Mouse (Mus musculus) gonadal fat pad, adult 2 months (tissue): ENCODE results near the gene Abhd17c. TPM values are rescaled to one million over a fixed set of nuclear protein-coding genes. Genes with fewer than 3 reads are reported as not detected.
"Not testable (repeated sequence)": the region's sequence is repeated elsewhere in the genome, so short reads cannot be mapped to it uniquely, and the experiment has no call there.

Experiments used
- DNase-seq: peaks from one replicate; pipeline ENCODE4 v3.0.0-alpha.2; 2012; ENCODE audit warnings: low read depth
- polyA plus RNA-seq: library from polyadenylated mRNA; depleted of rRNA; stranded (reverse); fragments of >200 nt; gene quantifications from 2 replicates; pipeline ENCODE4 v1.2.3, GENCODE M21; 2012; rRNA removed

Gene Abhd17c
- polyA plus RNA-seq, result 35.4 and 42.2 TPM in 2 replicates

DNA sequence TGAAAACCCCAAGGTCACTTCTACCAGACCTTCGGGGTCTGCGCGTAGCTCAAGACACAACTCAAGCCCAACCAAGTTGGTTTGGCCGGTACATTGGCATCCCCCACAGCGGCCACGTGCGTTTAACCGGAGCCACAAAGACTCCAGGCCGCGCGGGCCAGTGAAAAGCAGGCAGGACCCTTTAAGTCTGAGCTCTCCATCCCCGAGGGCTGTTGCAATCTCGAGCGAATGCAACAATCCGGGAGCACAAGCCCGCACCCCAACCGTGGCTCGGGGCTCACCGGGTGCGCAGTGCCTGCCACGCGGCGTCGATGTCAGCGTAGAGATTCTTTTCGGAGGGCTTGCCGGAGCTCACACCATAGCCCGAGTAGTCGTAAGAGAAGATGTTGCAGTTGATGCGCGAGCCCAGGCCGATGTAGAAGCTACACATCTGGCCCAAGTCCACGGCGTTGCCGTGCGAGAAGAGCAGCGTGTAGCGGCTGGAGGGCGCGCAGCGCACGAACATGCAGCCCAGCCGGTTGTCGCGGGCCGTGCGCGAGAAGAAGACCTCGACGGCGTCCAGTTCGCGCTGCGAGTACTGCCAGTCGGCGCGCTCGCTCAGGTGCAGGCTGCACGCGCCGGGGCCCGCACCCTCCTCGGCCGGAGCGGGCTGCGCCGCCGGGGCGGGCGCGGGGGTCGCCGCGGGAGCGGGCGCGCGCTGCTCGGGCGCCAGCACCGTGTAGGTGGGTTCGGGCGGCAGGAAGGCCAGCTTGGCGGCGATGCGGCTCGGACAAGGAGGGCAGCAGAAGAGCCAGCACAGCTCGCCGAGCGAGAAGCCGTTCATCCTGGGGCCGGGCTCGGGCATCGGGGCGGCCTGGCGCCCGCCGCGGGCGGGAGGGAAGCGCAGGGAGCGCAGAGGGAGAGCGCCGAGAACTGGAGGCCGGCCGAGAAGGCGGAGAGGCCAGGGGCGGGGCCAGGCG is at the start of gene Abhd17c:
Gene Abhd17c (minus strand): TSS at position 893 of the 959 bp plus-strand sequence.
- DNase-seq, result no peak

GRCm38 (mm10) chr7:84197208-84197860 is 45.6 kb upstream of the Abhd17c start:
- no peak for DNase-seq

GRCm38 (mm10) chr7:84196221-84196620 is 44.5 kb upstream of the Abhd17c start:
- DNase-seq, result no peak

DNA sequence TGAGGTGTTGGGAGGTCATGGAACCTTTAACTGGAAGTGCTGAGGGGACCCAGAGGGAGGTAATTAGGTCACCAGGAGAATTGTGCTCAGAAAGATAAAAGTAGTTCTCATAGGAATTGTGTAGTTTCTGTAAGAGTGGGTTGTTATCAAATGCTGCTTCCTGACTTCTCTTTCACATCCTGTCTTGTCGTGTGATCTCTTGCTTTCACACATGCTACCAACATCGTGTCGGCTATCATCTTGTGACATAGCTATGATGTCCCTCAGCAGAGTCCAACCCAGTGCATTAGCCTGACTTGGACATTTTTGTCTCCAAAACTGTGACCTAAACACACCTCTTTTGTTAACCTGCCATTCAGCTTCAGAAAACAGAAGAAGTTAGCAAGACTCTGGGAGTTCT is 40.6 kb upstream of the Abhd17c start:
- DNase-seq, result no peak

GRCm38 (mm10) chr7:84191476-84191875 is 39.8 kb upstream of the Abhd17c start:
- DNase-seq, result no peak

DNA sequence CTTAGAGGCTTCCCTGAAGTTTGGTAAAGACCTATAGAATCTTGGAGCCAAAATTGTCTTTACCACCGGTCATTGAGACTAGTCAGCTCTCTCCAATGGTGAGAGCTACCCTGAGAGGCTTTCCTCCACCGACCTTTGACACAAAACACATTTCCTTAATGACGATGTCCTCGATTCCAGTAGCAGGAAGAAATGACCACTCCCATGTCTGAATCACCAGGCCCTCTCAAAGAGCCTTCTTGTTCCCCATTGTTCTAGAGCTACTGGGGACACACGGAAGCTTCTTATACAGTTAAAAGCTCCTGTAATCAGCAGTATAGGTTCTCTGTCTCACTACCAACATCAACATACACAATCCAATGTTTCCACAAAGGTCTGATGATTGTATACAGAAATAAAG is 36.5 kb upstream of the Abhd17c start:
- no peak for DNase-seq

- no peak for DNase-seq
These were observed 33.5 kb upstream of the Abhd17c start for GRCm38 (mm10) chr7:84185196-84185595.

DNA sequence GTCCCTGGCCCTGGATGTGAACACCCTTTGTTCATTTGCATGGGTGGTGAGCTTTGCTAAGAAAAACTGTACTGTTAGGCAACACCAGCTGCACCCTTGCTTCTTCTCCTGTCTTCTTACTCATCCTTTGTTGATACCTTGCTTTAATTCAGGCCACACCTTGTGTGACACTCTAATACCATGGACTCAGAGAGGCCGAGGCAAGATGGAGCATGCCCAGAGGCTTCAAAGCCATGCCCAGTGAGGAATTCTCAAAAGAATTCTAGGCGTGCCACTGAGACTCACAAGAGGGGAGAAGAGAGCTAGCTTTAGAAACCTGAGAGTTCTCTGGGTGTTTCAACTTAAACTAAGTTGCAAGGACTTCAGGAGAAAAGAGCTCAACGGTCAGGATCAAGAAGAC is 33.0 kb upstream of the Abhd17c start:
- DNase-seq, result no peak

DNA sequence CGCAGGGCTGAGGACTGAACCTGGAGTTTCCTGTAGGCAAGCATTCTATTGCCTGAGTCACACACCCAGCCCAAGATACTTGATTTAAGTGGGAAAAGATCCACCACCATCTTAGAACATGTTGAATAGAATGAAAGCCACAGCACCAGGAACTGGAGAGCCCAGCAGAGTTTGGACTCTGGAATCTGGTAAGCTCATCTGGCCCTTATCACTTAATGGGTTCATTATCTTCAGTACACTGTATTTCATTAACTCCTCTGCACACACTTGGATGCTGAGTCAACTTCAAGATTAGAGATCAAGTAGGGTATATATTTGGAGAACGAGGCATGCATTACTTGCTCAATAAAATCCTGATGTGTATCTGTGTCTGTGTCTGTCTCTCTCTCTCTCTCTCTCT is 27.1 kb upstream of the Abhd17c start:
- not testable (repeated sequence) for DNase-seq

- no peak for DNase-seq
These were observed 23.2 kb upstream of the Abhd17c start for GRCm38 (mm10) chr7:84174655-84175448.

DNA sequence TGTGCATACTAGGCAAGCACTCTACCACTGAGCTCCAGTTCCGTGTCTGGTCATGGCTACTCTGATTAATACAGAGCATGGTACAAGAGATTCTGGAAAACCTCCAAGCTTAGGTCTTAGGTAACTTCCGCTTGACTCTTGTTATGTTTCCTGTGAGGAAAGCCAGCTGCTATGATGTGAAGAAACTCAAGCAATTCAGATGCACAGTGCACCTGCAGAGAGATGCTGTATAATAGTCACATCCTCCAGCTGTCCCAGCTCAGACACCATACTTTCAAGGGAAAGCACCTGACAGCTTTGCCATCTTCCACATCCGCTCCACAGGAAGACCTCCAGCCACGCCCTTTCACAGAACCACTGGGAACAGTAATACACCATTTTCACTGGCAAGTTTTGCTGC is 21.7 kb upstream of the Abhd17c start:
- DNase-seq, result no peak

DNA sequence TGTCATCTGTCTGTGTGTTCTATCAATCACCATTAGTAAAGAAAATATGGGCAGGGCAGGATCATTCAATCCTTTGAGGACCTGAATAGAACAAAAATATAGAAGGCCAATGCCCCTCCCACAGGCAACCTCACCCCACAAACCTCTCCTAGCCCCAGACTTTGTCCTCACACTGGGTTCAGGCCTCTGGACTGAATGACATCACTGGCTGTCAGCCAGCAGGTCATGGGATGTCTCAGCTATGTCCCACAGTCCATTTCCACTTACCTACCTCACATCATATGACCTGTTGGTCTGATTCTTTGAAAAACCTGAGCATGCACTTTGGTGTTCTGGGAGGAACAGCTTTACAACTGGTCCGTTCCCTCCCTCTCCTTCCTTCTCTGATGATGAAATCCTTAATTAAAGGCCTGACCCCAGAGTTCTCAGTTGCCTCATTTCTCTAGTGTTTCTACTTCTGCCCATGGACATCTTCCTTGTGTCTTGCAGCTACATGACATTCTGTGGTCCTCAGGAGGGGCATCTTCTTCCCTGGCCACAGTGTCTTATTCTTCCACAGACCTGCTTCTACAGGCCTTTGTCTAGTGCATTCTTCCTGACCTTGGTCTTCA is 19.6 kb upstream of the Abhd17c start:
- DNase-seq, result no peak

- DNase-seq, result no peak
These were observed 16.7 kb upstream of the Abhd17c start for GRCm38 (mm10) chr7:84168355-84168754.

GRCm38 (mm10) chr7:84166721-84167419 is 15.2 kb upstream of the Abhd17c start:
- DNase-seq, result no peak

GRCm38 (mm10) chr7:84166007-84166406 is 14.3 kb upstream of the Abhd17c start:
- no peak for DNase-seq

DNA sequence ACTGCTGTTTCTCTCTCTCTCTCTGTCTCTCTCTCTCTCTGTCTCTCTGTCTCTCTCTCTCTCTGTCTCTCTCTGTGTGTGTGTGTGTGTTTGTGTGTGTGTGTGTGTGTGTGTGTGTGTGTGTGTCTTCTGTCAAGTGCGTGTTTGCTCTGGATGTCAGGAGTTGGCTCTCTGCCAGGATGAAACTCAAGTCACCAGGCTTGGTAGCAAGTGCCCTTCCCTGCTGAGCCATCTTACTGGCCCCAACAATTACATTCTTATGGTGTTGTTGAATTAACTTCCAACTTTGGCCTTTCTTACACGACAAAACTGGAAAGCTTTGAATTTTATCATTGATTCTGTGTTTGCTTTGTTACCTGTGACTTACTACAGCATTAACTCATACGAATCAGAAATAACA is 13.6 kb upstream of the Abhd17c start:
- no peak for DNase-seq

DNA sequence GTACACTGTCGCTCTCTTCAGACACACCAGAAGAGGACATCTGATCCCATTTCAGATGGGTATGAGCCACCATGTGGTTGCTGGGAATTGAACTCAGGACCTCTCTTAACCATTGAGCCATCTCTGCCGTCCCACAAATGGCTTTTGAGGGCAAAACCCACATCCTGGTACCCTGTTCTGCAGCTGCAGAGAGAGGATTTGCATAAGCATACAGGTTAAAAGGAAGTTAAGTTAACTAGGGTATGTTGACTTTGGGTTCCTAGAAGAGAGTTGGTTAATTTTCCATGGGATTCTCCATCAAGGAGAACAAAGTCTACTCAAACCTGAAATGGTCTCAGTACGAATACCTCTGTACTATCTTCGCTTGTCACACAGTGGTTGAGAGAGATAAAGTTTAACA is 13.2 kb upstream of the Abhd17c start:
- no peak for DNase-seq

- no peak for DNase-seq
These were observed 12.7 kb upstream of the Abhd17c start for GRCm38 (mm10) chr7:84164419-84164818.

DNA sequence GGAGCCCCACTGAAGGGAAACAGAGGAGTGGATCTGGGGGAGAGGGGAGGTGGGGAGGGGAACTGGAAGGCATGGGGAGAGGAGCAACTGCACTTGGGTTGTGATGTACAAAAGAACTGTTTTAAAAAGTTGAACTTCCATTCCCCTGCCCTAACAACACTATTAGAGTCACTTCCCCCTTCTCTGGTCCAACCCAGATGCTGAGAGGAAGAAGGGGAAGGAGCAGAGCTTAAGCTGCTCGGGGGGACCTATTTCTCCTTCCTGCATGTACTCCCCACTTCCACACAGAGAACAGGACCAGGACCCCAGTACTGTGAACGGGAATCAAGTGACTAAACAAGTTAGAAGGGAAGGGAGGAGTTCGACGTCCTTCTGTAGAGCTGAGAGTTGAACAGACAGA is 11.9 kb upstream of the Abhd17c start:
- no peak for DNase-seq

DNA sequence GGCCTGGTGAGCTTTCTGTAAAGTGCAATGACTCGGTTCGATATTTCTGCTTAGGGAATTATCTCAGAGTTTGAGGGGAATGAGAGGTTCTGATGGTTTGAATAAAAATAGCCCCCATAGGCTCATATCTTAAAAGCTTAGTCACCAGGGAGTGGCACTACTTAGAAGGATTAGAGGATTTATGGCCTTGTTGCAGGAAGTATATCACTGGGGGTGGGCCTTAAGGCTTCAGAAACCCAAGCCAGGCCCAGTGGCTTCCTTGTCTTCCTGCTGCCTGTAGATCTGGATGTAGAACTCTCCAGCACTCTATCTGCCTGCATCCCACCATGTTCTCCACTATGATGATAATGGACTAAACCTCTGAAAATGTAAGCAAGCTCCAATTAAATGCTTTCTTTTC is 7.7 kb upstream of the Abhd17c start:
- no peak for DNase-seq

- no peak for DNase-seq
These were observed 2.1 kb upstream of the Abhd17c start for GRCm38 (mm10) chr7:84153821-84154220.
